Mouse (Mus musculus): ENCODE measurements at regions not wholly inside any gene's neighbourhood (a gene's known extent, or its start where the extent isn't known, plus 50 kb on each side); places are given as distances from the start of the nearest gene placed in this dataset.
A peak's percentile ranks its signal among the peaks of the same experiment; 100 is the strongest.

GRCm38 (mm10) chr3:143252008-143252407 is 370.2 kb upstream of the Pkn2 start:
- H3K4me3 ChIP-seq: no peak overlapping the region
- no peaks in the 10 kb centered on the region for H3K4me1 ChIP-seq
- H3K27ac ChIP-seq (replicated peaks): no peak overlapping the region
- H3K27me3 ChIP-seq: no peaks in the 10 kb centered on the region
- H3K36me3 ChIP-seq: no peaks in the 10 kb centered on the region
- H3K9me3 ChIP-seq: no peaks in the 10 kb centered on the region
- H3K4me2 ChIP-seq (replicated peaks): no peak overlapping the region
- H3K9ac ChIP-seq (replicated peaks): no peak overlapping the region
- WGBS: 78% methylated on average over 2 of the region's 2 CpGs
- no peak for ATAC-seq (ENCODE audit: low FRiP score, low read depth)

DNA sequence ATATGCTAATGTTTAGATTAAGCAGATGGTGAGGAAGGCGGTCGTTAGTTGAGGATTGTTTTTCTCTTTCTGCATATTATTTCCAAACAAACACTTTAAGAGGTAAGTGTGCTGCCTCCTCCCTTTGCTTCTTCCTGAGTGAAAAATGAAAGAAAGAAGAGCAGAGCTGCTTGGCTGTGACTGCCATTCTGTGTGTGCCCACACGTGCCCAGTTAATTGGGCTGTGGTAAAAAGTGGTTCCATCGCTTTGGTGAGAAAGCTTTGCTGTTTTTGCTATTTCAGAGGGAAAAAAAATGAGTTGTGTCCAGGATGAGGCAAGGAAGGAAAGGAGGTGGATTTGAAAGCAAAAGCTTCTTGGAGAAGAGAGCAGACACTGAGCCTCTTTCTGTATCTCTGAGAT is 360.9 kb upstream of the Pkn2 start:
- no peaks in the 10 kb centered on the region for H3K9me3 ChIP-seq
- no peaks in the 10 kb centered on the region for H3K4me1 ChIP-seq
- ATAC-seq (ENCODE audit: low FRiP score, low read depth): no peak
- no peak overlapping the region for H3K9ac ChIP-seq (replicated peaks)
- H3K36me3 ChIP-seq: no peaks in the 10 kb centered on the region
- no peaks in the 10 kb centered on the region for H3K27me3 ChIP-seq
- no peak overlapping the region for H3K4me2 ChIP-seq (replicated peaks)
- H3K4me3 ChIP-seq: no peak overlapping the region
- WGBS: 75% methylated on average over 4 of the region's 4 CpGs
- H3K27ac ChIP-seq (replicated peaks): no peak overlapping the region

- H3K4me1 ChIP-seq: no peaks in the 10 kb centered on the region
- H3K9me3 ChIP-seq: no peaks in the 10 kb centered on the region
- H3K4me2 ChIP-seq (replicated peaks): no peak overlapping the region
- H3K27me3 ChIP-seq: no peaks in the 10 kb centered on the region
- H3K9ac ChIP-seq (replicated peaks): no peak overlapping the region
- no peak overlapping the region for H3K27ac ChIP-seq (replicated peaks)
- ATAC-seq (ENCODE audit: low FRiP score, low read depth): no peak
- H3K36me3 ChIP-seq: no peaks in the 10 kb centered on the region
- H3K4me3 ChIP-seq: no peak overlapping the region
- 75% methylated on average over 7 of the region's 7 CpGs for WGBS
These were observed 359.0 kb upstream of the Pkn2 start for GRCm38 (mm10) chr3:143240545-143241383.

DNA sequence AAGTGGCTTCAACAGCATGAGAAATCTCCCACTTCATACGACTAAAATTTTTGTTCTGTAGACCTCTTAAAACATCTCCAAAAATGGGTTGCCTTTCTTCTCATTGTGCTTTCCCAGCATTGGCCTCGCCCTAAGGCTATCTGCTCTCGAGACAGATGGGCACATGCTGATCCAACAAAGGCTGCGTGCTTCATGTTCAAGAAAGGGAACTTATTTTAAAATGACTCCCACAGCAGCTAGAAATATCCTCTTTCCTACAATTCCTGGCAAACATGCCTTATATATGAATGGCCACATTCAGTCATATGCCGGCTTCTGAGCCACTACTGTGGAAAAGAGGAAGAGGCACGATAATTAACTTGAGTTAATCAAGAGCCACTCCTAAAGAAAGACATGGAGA is 356.7 kb upstream of the Pkn2 start:
- no peaks in the 10 kb centered on the region for H3K9me3 ChIP-seq
- H3K27me3 ChIP-seq: no peaks in the 10 kb centered on the region
- no peak overlapping the region for H3K9ac ChIP-seq (replicated peaks)
- 89% methylated on average over 6 of the region's 6 CpGs for WGBS
- no peak overlapping the region for H3K27ac ChIP-seq (replicated peaks)
- no peak overlapping the region for H3K4me2 ChIP-seq (replicated peaks)
- H3K4me3 ChIP-seq: no peak overlapping the region
- H3K4me1 ChIP-seq: no peaks in the 10 kb centered on the region
- ATAC-seq (ENCODE audit: low FRiP score, low read depth): no peak
- no peaks in the 10 kb centered on the region for H3K36me3 ChIP-seq

GRCm38 (mm10) chr3:143223999-143224729 is 342.4 kb upstream of the Pkn2 start:
- no peaks in the 10 kb centered on the region for H3K4me1 ChIP-seq
- no peak overlapping the region for H3K4me3 ChIP-seq
- WGBS: 90% methylated on average over 6 of the region's 6 CpGs
- H3K9ac ChIP-seq (replicated peaks): no peak overlapping the region
- H3K27me3 ChIP-seq: no peaks in the 10 kb centered on the region
- no peak overlapping the region for H3K4me2 ChIP-seq (replicated peaks)
- no peak overlapping the region for H3K27ac ChIP-seq (replicated peaks)
- H3K9me3 ChIP-seq: no peaks in the 10 kb centered on the region
- H3K36me3 ChIP-seq: no peaks in the 10 kb centered on the region
- ATAC-seq (ENCODE audit: low FRiP score, low read depth): no peak

- H3K36me3 ChIP-seq: no peaks in the 10 kb centered on the region
- no peak overlapping the region for H3K9ac ChIP-seq (replicated peaks)
- ATAC-seq (ENCODE audit: low FRiP score, low read depth): peak; percentile 19; the same call in 1 of the 2 replicates
- no peaks in the 10 kb centered on the region for H3K4me1 ChIP-seq
- no peaks in the 10 kb centered on the region for H3K9me3 ChIP-seq
- WGBS: 79% methylated on average over 6 of the region's 6 CpGs
- H3K4me3 ChIP-seq: no peak overlapping the region
- no peak overlapping the region for H3K27ac ChIP-seq (replicated peaks)
- no peaks in the 10 kb centered on the region for H3K27me3 ChIP-seq
- H3K4me2 ChIP-seq (replicated peaks): no peak overlapping the region
These were observed 311.6 kb upstream of the Pkn2 start for GRCm38 (mm10) chr3:143193263-143193970.

DNA sequence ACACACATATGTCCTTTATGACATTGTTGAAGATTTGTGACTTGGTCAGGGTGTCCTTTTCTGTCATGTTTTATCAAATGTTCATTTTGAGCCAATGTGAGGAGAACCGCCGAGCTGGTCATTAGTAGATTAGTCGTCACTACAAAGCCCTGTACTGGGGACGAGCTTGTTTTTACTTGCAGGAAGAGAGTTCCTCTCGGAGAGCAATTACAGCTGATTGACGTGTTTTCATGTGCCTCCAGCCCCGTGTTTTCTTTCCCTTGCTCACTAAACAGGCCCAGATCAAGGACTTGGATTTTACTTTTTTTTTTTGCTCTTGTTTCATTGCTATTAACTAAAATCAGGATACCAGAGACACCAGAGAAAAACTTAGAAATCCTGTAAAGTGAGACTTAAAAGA is 307.1 kb upstream of the Pkn2 start:
- Histone ChIP-seq H3K27me3 (no peaks in the 10 kb centered on the region), H3K9ac (replicated peaks) (no peak overlapping the region), H3K4me3 (no peak overlapping the region), H3K36me3 (no peaks in the 10 kb centered on the region), H3K4me1 (no peaks in the 10 kb centered on the region), H3K9me3 (no peaks in the 10 kb centered on the region), H3K4me2 (replicated peaks) (no peak overlapping the region), H3K27ac (replicated peaks) (no peak overlapping the region)
- ATAC-seq (ENCODE audit: low FRiP score, low read depth): no peak
- WGBS: 63% methylated on average over 7 of the region's 7 CpGs

DNA sequence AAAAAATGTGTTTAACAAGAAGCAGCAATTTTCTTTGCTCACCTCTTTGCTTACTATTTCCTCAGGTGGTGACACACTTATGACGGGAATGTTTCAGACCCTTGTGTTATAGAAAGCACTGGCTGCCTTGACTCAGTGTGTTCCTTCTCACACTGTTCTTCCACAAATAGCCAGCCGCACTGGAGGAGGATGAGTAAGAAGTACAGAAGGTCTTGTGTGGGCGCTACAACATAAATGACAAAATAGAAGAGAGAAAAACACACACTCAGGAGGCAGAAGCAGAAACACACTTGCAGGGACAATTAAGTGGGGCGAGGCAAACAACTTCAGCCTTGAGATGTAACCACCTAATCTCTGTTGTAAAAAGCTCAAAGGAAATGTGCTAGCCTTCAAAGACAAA is 292.2 kb upstream of the Pkn2 start:
- Histone ChIP-seq H3K27me3 (no peaks in the 10 kb centered on the region), H3K27ac (replicated peaks) (no peak overlapping the region), H3K4me2 (replicated peaks) (no peak overlapping the region), H3K36me3 (no peaks in the 10 kb centered on the region), H3K4me1 (no peaks in the 10 kb centered on the region), H3K9ac (replicated peaks) (no peak overlapping the region), H3K4me3 (no peak overlapping the region), H3K9me3 (no peaks in the 10 kb centered on the region)
- no peak for ATAC-seq (ENCODE audit: low FRiP score, low read depth)
- WGBS: 84% methylated on average over 4 of the region's 4 CpGs

- WGBS: 92% methylated on average over 1 of the region's 1 CpGs
- no peaks in the 10 kb centered on the region for H3K36me3 ChIP-seq
- H3K4me2 ChIP-seq (replicated peaks): no peak overlapping the region
- ATAC-seq (ENCODE audit: low FRiP score, low read depth): no peak
- no peaks in the 10 kb centered on the region for H3K9me3 ChIP-seq
- H3K27ac ChIP-seq (replicated peaks): no peak overlapping the region
- H3K4me1 ChIP-seq: 0 out of 2 replicates have a peak, but pooled peaks cover 3% of the 10 kb centered on the region
- H3K4me3 ChIP-seq: no peak overlapping the region
- no peak overlapping the region for H3K9ac ChIP-seq (replicated peaks)
- no peaks in the 10 kb centered on the region for H3K27me3 ChIP-seq
These were observed 280.6 kb upstream of the Pkn2 start for GRCm38 (mm10) chr3:143162444-143162843.

- H3K4me1 ChIP-seq: 0 out of 2 replicates have a peak, but pooled peaks cover 3% of the 10 kb centered on the region
- H3K9me3 ChIP-seq: no peaks in the 10 kb centered on the region
- no peak overlapping the region for H3K9ac ChIP-seq (replicated peaks)
- ATAC-seq (ENCODE audit: low FRiP score, low read depth): no peak
- no peak overlapping the region for H3K4me3 ChIP-seq
- H3K27ac ChIP-seq (replicated peaks): no peak overlapping the region
- H3K36me3 ChIP-seq: no peaks in the 10 kb centered on the region
- H3K27me3 ChIP-seq: no peaks in the 10 kb centered on the region
- H3K4me2 ChIP-seq (replicated peaks): no peak overlapping the region
- 84% methylated on average over 6 of the region's 6 CpGs for WGBS
These were observed 280.2 kb upstream of the Pkn2 start for GRCm38 (mm10) chr3:143161993-143162392.

DNA sequence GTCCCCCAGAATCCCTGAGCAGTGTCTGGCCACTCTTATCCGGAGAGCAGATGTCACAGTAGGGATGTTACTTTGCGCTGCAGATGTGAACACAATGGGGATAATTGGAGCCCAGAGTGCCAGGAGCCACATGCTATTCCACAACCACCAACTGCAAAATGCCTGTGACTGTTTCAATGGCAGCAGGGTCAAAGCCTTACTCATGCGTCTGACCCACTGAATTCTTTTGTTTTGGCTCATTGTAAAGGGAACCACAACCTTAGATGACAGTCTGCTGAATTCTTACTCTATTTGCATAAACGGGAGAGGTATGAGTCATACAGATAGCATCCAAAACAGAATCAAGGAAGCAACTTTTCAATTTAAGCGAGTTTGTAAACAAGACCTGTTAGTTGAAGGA is 276.8 kb upstream of the Pkn2 start:
- Histone ChIP-seq H3K27ac (replicated peaks) (no peak overlapping the region), H3K4me3 (no peak overlapping the region), H3K36me3 (no peaks in the 10 kb centered on the region), H3K4me2 (replicated peaks) (no peak overlapping the region), H3K27me3 (no peaks in the 10 kb centered on the region), H3K4me1 (0 out of 2 replicates have a peak, but pooled peaks cover 3% of the 10 kb centered on the region), H3K9me3 (no peaks in the 10 kb centered on the region), H3K9ac (replicated peaks) (no peak overlapping the region)
- ATAC-seq (ENCODE audit: low FRiP score, low read depth): peak; percentile 51; the same call in 1 of the 2 replicates
- 39% methylated on average over 5 of the region's 5 CpGs for WGBS
